Mouse (Mus musculus) kidney, adult 8-10 months (tissue): ENCODE measurements around the gene Ddx19a.
"Not testable (repeated sequence)": the region's sequence is repeated elsewhere in the genome, so short reads cannot be mapped to it uniquely, and the experiment has no call there.

Source experiments
- DNase-seq, 2 experiments: peaks; one replicate each; pipeline ENCODE4 v3.0.0; 2022

Ddx19a gene

GRCm38 (mm10) chr8:110997547-110998531 lies at the start of gene Ddx19a:
Gene Ddx19a (minus strand): TSS chr8:110997800.
- DNase-seq: peak; percentile 76 to 89

GRCm38 (mm10) chr8:111044003-111044734 lies 46.6 kb upstream of the Ddx19a start:
- DNase-seq: no peak

- no peak for DNase-seq
Observed at GRCm38 (mm10) chr8:111042546-111042945, 44.9 kb upstream of the Ddx19a start.

- DNase-seq: no peak
Observed at GRCm38 (mm10) chr8:111036591-111036990, 39.0 kb upstream of the Ddx19a start.

GRCm38 (mm10) chr8:111034276-111034675 lies 36.7 kb upstream of the Ddx19a start:
- DNase-seq: peak in 1 of 2 experiments; percentile 29

GRCm38 (mm10) chr8:111033482-111034215 lies 36.0 kb upstream of the Ddx19a start:
- DNase-seq: peak; percentile 99 to 100

GRCm38 (mm10) chr8:111032916-111033315 lies 35.3 kb upstream of the Ddx19a start, which contains the start of gene Aars:
Gene Aars (plus strand): TSS chr8:111033144.
- no peak for DNase-seq

- DNase-seq: no peak
Observed at GRCm38 (mm10) chr8:111031572-111031971, 34.0 kb upstream of the Ddx19a start, which contains the start of gene Ddx19b. Gene Ddx19b (minus strand): TSS chr8:111031751.

GRCm38 (mm10) chr8:111030045-111030444 lies 32.4 kb upstream of the Ddx19a start:
- DNase-seq: no peak

GRCm38 (mm10) chr8:111029589-111029988 lies 32.0 kb upstream of the Ddx19a start:
- no peak for DNase-seq

GRCm38 (mm10) chr8:111027391-111027937 lies 29.9 kb upstream of the Ddx19a start:
- peak; percentile 90 to 94 for DNase-seq

- not testable (repeated sequence) for DNase-seq
Observed at GRCm38 (mm10) chr8:111026609-111027008, 29.0 kb upstream of the Ddx19a start.

- not testable (repeated sequence) for DNase-seq
Observed at GRCm38 (mm10) chr8:111010230-111010991, 12.8 kb upstream of the Ddx19a start.

GRCm38 (mm10) chr8:110996641-110997430 lies 764 bp downstream of the Ddx19a start:
- no peak for DNase-seq

GRCm38 (mm10) chr8:110990017-110990416 lies 7.6 kb downstream of the Ddx19a start:
- no peak for DNase-seq

GRCm38 (mm10) chr8:110987805-110988744 lies 9.5 kb downstream of the Ddx19a start:
- no peak for DNase-seq

- no peak for DNase-seq
Observed at GRCm38 (mm10) chr8:110981304-110981703, 16.3 kb downstream of the Ddx19a start.

GRCm38 (mm10) chr8:110977987-110978386 lies 19.6 kb downstream of the Ddx19a start:
- DNase-seq: not testable (repeated sequence)

- not testable (repeated sequence) for DNase-seq
Observed at GRCm38 (mm10) chr8:110976532-110976931, 21.1 kb downstream of the Ddx19a start.
